Mouse (Mus musculus) midbrain, embryonic 14.5 days (tissue): ENCODE measurements at regions not wholly inside any gene's neighbourhood (a gene's known extent, or its start where the extent isn't known, plus 50 kb on each side); places are given as distances from the start of the nearest gene placed in this dataset.

ENCODE experiments used
- ATAC-seq: fragments of 200-750 bp; cut with Nextera tagmentation; 2 replicates; pipeline ENCODE4 v1.8.0; 2017; ENCODE audit warnings: moderate number of reproducible peaks, moderate library complexity; ENCODE audit not compliant: low FRiP score, low TSS enrichment
- DNase-seq: peaks from one replicate; pipeline ENCODE4 v3.0.0-alpha.2; 2015
- H3K27ac ChIP-seq: fragments of 300-500 bp; sonication (generic); replicated peaks from 2 replicates; pipeline ENCODE4 v1.5.1; 2014; ENCODE audit warnings: mild to moderate bottlenecking, low read depth, low read length, moderate library complexity
- H3K27me3 ChIP-seq: fragments of 300-500 bp; sonication (generic); 2 replicates; pipeline ENCODE4 v1.6.1; 2014; ENCODE audit warnings: low read length, control low read depth, mixed read lengths; ENCODE audit not compliant: control insufficient read depth, insufficient read depth
- H3K36me3 ChIP-seq: fragments of 300-500 bp; sonication (generic); 2 replicates; pipeline ENCODE4 v1.6.1; 2014; ENCODE audit warnings: low read length, control low read depth; ENCODE audit not compliant: control insufficient read depth, insufficient read depth
- H3K4me1 ChIP-seq: fragments of 300-500 bp; sonication (generic); 2 replicates; pipeline ENCODE4 v1.6.1; 2014; ENCODE audit warnings: mild to moderate bottlenecking, antibody characterized with exemption, low read length, control low read depth; ENCODE audit not compliant: control insufficient read depth, insufficient read depth
- H3K4me2 ChIP-seq: fragments of 300-500 bp; sonication (generic); 2 replicates; pipeline ENCODE4 v1.6.1; 2014; ENCODE audit warnings: mild to moderate bottlenecking, low read length, moderate library complexity
- H3K4me3 ChIP-seq: fragments of 300-500 bp; sonication (generic); replicated peaks from 2 replicates; pipeline ENCODE4 v1.5.1; 2014; ENCODE audit warnings: low read depth, low read length
- H3K9ac ChIP-seq: fragments of 300-500 bp; sonication (generic); replicated peaks from 2 replicates; pipeline ENCODE4 v1.6.1; 2014; ENCODE audit warnings: mild to moderate bottlenecking, low read length, moderate library complexity
- H3K9me3 ChIP-seq: fragments of 300-500 bp; sonication (generic); 2 replicates; pipeline ENCODE4 v1.6.1; 2016; ENCODE audit warnings: low read length, control low read depth, mixed read lengths; ENCODE audit not compliant: control insufficient read depth
- WGBS: fragments of 180-500 bp; shearing (Covaris S2); extraction: QIAGEN DNeasy Blood & Tissue Kit; methylation state at CpG from one replicate; pipeline ENCODE4 v1.1.7; 2014; 5-methylcytosine and 5-hydroxymethylcytosine counted together

DNA sequence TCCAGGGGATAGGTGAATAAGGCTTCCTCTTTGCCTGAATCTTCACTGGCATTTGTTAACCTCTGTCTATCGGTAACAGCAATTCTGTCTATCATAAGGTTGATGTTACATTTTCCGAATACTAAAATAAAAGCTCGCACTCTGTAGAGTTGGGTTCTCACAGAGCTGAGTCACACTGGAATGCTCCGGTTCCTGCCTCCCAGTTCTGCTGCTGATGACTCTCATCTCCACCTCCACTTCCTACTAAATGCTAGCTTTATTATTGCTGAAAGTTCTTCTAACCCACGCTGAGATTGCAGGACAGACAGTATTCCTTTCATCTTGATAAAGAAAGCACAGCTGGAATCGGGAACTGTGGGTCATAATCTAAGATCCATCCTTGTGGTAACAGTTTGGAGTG, 65.5 kb upstream of the Ssr3 start:
- H3K27me3 ChIP-seq, result no peaks in the 10 kb centered on the region
- no peaks in the 10 kb centered on the region for H3K36me3 ChIP-seq
- H3K9me3 ChIP-seq, result 0 out of 2 replicates have a peak, but pooled peaks cover 3% of the 10 kb centered on the region
- ATAC-seq (no peak), DNase-seq (no peak)
- 86% methylated on average over 6 of the region's 6 CpGs for WGBS
- H3K4me3 ChIP-seq, result no peak overlapping the region
- H3K9ac ChIP-seq, result no peak overlapping the region
- 0 out of 2 replicates have a peak, but pooled peaks cover 2% of the 10 kb centered on the region for H3K4me1 ChIP-seq
- no peak overlapping the region for H3K4me2 ChIP-seq
- no peak overlapping the region for H3K27ac ChIP-seq

DNA sequence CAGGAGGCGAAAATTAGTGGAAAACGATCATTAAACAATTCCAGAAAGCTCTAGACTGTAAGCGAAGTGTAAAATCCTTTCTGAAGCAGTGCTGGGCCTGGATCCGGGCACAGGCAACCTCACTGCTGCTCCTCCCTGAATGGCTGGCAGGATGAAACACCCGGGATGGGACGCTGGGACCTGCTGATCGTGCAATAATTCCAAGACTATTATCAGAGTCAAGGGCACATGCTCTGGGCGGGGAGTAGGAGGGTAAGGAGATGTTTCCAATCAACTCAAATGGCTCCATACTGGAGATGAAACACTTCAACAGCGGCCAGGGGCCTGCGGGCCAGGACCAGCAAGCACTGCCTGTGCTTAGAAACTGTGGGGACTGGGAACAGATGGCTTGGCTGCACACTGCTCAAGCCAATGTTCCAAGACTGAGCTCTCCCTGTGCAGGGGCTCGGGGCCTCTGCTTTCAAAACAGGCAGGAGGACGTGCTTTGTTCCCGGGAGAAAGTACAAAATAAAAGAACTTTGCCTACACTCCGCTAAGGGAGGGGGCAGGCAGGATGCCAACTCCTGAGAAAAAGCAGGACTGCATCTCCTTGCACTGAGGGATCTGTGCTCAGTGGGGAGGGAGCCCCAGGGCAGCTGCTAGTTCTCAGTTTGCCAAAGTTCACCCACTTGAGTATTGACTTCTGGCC, 63.3 kb upstream of the Ssr3 start:
- Histone ChIP-seq H3K4me1 (0 out of 2 replicates have a peak, but pooled peaks cover 2% of the 10 kb centered on the region), H3K4me3 (no peak overlapping the region), H3K27ac (peak overlapping the region; percentile 68), H3K9ac (no peak overlapping the region), H3K4me2 (no peak overlapping the region), H3K9me3 (0 out of 2 replicates have a peak, but pooled peaks cover 3% of the 10 kb centered on the region), H3K27me3 (no peaks in the 10 kb centered on the region), H3K36me3 (no peaks in the 10 kb centered on the region)
- ATAC-seq (peak; percentile 91), DNase-seq (peak; percentile 81)
- WGBS, result 29% methylated on average over 14 of the region's 14 CpGs

DNA sequence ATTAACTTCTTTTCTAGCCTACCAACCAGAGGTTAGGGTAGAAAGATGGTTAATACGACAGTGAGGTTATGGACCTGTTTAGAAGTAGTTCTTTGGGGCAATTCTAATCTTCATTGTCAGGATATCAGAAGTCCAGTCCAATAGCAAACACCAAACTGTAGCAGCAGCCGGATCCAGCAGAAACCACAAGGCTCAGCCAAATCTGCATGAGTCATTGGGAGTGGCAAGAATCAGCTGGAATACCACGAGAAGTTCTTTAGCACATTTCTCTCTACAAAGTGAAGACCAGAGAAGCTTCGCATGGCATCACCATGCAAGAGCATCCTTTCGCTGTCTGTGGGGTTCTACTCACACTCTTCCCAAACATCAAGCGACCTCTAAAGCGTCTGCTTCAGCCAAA, 61.9 kb upstream of the Ssr3 start:
- H3K4me2 ChIP-seq, result no peak overlapping the region
- no peaks in the 10 kb centered on the region for H3K36me3 ChIP-seq
- ATAC-seq (no peak), DNase-seq (no peak)
- 0 out of 2 replicates have a peak, but pooled peaks cover 3% of the 10 kb centered on the region for H3K9me3 ChIP-seq
- H3K4me3 ChIP-seq, result no peak overlapping the region
- 0 out of 2 replicates have a peak, but pooled peaks cover 2% of the 10 kb centered on the region for H3K4me1 ChIP-seq
- no peak overlapping the region for H3K27ac ChIP-seq
- no peaks in the 10 kb centered on the region for H3K27me3 ChIP-seq
- WGBS, result 97% methylated on average over 7 of the region's 7 CpGs
- no peak overlapping the region for H3K9ac ChIP-seq

GRCm38 (mm10) chr3:65449176-65449575, 56.8 kb upstream of the Ssr3 start:
- no peak overlapping the region for H3K9ac ChIP-seq
- ATAC-seq, result no peak
- H3K4me3 ChIP-seq, result no peak overlapping the region
- no peaks in the 10 kb centered on the region for H3K4me1 ChIP-seq
- no peak overlapping the region for H3K4me2 ChIP-seq
- no peaks in the 10 kb centered on the region for H3K9me3 ChIP-seq
- no peaks in the 10 kb centered on the region for H3K27me3 ChIP-seq
- WGBS, result 89% methylated on average over 1 of the region's 1 CpGs
- no peak overlapping the region for H3K27ac ChIP-seq
- DNase-seq, result no peak
- H3K36me3 ChIP-seq, result no peaks in the 10 kb centered on the region

GRCm38 (mm10) chr3:65443701-65444100, 51.3 kb upstream of the Ssr3 start:
- Histone ChIP-seq H3K4me1 (0 out of 2 replicates have a peak, but pooled peaks cover 11% of the 10 kb centered on the region), H3K9ac (no peak overlapping the region), H3K27me3 (no peaks in the 10 kb centered on the region), H3K9me3 (no peaks in the 10 kb centered on the region), H3K4me2 (no peak overlapping the region), H3K27ac (no peak overlapping the region), H3K4me3 (no peak overlapping the region), H3K36me3 (no peaks in the 10 kb centered on the region)
- ATAC-seq (no peak), DNase-seq (no peak)
- 63% methylated on average over 1 of the region's 1 CpGs for WGBS

DNA sequence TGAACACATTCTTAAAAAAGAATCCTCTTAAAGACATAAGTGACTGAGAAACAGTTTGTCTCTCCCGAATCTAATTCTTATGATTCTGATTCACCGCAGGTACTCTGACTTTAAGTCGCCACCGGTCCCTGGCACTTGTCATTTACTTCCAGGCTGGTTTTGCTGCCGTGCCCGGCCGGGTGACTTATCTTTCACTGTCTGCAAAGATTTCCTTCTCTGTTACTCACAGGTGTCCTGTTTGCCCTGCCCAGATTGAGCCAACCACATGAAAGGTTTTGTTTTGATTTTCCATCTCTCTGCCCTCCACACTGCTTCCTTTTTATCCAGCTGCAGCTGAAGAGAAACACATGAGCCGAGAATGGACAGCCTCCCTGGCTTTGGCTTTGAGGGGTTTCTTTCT, 50.5 kb upstream of the Ssr3 start:
- WGBS, result 79% methylated on average over 8 of the region's 8 CpGs
- Histone ChIP-seq H3K4me3 (no peak overlapping the region), H3K4me1 (0 out of 2 replicates have a peak, but pooled peaks cover 11% of the 10 kb centered on the region), H3K36me3 (no peaks in the 10 kb centered on the region), H3K4me2 (no peak overlapping the region), H3K9ac (no peak overlapping the region), H3K27ac (no peak overlapping the region), H3K27me3 (no peaks in the 10 kb centered on the region), H3K9me3 (no peaks in the 10 kb centered on the region)
- ATAC-seq (no peak), DNase-seq (no peak)

GRCm38 (mm10) chr3:65442269-65442668, 49.8 kb upstream of the Ssr3 start:
- 72% methylated on average over 4 of the region's 4 CpGs for WGBS
- no peaks in the 10 kb centered on the region for H3K9me3 ChIP-seq
- ATAC-seq (no peak), DNase-seq (no peak)
- H3K4me1 ChIP-seq, result 0 out of 2 replicates have a peak, but pooled peaks cover 11% of the 10 kb centered on the region
- no peak overlapping the region for H3K4me3 ChIP-seq
- H3K27me3 ChIP-seq, result no peaks in the 10 kb centered on the region
- H3K4me2 ChIP-seq, result no peak overlapping the region
- H3K27ac ChIP-seq, result 0 out of 2 replicates have a peak overlapping the region, but pooled peaks have one; percentile 73
- no peak overlapping the region for H3K9ac ChIP-seq
- no peaks in the 10 kb centered on the region for H3K36me3 ChIP-seq
